Mouse (Mus musculus) brain, embryonic 18.5 days (tissue): ENCODE measurements around the gene Cdc42.

Source experiments
- DNase-seq: peaks from one replicate; pipeline ENCODE4 v3.0.0-alpha.2; 2012; ENCODE audit warnings: low read depth, low spot score

Cdc42 gene

DNA sequence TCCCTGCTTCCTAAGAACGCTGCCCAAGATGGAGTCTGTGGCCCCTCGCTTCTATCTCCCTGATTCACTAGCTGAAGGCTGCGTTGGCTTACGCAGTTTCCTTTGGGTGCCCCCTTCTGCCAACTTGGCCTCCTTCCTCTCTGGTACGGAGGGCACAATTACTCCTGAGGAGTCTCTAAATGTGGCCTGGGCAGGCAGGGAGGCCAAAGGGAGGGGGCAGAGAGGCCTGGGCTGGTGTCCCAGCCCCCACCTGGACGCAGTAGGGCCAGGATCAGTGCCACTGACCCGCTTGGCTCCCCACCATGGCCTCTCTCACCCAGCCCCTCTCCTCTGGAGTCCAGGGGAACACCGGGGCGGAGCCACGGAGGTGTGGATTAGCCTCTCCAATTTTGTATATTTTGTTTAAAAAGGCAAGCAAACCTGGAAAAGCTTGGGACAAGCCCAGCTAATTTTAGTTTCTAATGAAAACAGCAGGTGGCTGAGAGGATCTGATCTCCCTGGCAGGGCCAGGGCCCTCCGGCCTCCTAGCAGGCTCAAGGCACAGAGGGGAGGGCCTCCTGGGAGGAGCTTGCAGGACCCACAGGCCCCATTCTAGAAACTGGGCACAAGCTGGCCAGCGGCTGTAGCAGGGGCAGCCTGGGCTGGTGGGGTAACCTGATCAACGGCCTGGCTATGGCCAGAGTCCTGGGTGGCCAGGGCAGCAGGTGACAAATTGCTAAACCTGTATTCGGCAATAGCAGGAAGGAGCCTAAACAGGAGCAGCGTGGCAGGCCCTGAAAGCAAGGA, 71.5 kb downstream of the Cdc42 start:
- no peak for DNase-seq

DNA sequence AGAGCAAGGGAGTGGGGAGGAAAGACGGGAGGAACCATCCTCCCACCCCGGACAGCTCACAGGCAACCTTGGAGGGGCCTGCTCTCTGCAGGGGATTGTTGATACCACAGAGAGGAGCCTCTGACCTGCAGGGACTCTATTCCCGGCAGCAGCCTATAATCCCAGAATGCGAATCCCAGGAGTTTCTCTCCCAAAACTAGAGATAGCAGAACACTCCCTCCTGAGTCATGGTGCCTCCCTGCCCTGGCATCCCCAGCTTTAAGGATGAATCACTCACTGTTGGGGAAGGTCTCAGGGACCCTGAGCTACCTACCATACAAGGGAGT, 74.2 kb downstream of the Cdc42 start:
- no peak for DNase-seq

- DNase-seq = no peak
Measured at GRCm38 (mm10) chr4:137282584-137283406, 74.7 kb downstream of the Cdc42 start.

- no peak for DNase-seq
Measured at GRCm38 (mm10) chr4:137282122-137282521, 75.4 kb downstream of the Cdc42 start.

- no peak for DNase-seq
Measured at GRCm38 (mm10) chr4:137281273-137281672, 76.2 kb downstream of the Cdc42 start.

GRCm38 (mm10) chr4:137279346-137279745, 78.2 kb downstream of the Cdc42 start:
- DNase-seq = no peak

DNA sequence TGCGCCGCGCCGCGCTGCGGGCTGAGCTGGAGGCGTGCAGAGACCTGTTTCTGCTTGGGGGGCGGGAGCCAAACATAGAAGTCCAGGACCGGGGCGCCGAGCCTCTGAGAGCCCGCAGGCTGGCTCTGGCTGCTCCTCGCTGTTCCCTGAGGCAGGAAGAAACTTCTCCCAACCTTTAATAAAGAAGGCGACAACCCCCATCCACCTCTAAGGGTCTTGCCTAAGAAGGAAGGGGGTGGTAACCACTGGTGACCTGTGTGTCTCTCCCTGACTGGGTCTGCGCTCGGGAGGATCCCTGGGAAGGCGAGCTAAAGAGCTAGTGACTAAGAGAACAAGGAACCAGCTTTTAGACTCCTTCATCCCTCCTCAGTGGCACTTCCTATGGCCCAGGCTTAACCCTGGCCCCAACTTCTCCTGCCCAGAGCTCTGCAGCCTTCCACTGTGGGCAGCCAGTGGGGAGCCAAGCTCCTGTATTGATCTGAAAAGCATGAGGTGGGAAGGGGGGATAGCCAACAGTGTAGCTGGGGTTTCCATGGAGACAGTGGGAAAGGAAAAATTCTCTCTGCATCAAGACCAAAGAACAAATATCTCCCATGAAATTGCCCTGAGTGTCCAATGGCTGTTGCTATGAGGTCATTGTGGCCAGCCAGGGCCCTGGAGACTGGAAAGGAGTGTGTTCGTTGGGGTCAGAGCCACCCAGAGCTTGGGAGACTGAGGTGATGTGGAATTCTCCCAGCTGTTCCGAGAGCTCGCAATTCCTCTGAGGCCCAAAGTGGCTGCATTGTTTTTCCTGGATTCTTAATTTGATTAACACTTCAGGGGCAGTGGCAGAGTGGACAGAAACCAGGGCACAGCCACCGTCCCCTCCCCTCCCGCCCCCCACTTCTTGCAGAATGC, 79.1 kb downstream of the Cdc42 start:
- no peak for DNase-seq

GRCm38 (mm10) chr4:137277600-137278143, 79.8 kb downstream of the Cdc42 start:
- no peak for DNase-seq

GRCm38 (mm10) chr4:137277166-137277513, 80.4 kb downstream of the Cdc42 start, which contains the start of gene Wnt4:
Gene Wnt4, plus strand, starts transcription at chr4:137277489.
- DNase-seq = no peak

GRCm38 (mm10) chr4:137276443-137277165, 80.9 kb downstream of the Cdc42 start:
- DNase-seq = no peak

- DNase-seq = no peak
Measured at GRCm38 (mm10) chr4:137274304-137274703, 83.2 kb downstream of the Cdc42 start.

GRCm38 (mm10) chr4:137271856-137272255, 85.7 kb downstream of the Cdc42 start:
- DNase-seq = no peak
